Mouse (Mus musculus) hindbrain, embryonic 16.5 days (tissue): ENCODE results near the gene Rgl1. TPM values are rescaled to one million over a fixed set of nuclear protein-coding genes. Genes with fewer than 3 reads are reported as not detected.
A peak's percentile ranks its signal among the peaks of the same experiment; 100 is the strongest.

ENCODE experiments used
- ATAC-seq: fragments of 200-750 bp; cut with Nextera tagmentation; 2 replicates; pipeline ENCODE4 v1.8.0; 2017; ENCODE audit warnings: moderate TSS enrichment, moderate library complexity
- H3K27ac ChIP-seq: fragments of 300-500 bp; sonication (generic); 2 replicates; pipeline ENCODE4 v1.5.1; 2014; ENCODE audit warnings: low read depth, mild to moderate bottlenecking, control low read depth, low read length, moderate library complexity
- H3K27me3 ChIP-seq: fragments of 300-500 bp; sonication (generic); replicated peaks from 2 replicates; pipeline ENCODE4 v1.6.1; 2014; ENCODE audit warnings: low read length; ENCODE audit not compliant: control insufficient read depth, insufficient read depth
- H3K36me3 ChIP-seq: fragments of 300-500 bp; sonication (generic); 2 replicates; pipeline ENCODE4 v1.6.1; 2014; ENCODE audit warnings: mild to moderate bottlenecking, low read length, moderate library complexity, mixed read lengths; ENCODE audit not compliant: control insufficient read depth, insufficient read depth
- H3K4me1 ChIP-seq: fragments of 300-500 bp; sonication (generic); 2 replicates; pipeline ENCODE4 v1.6.1; 2014; ENCODE audit warnings: low read depth, low read length; ENCODE audit not compliant: control insufficient read depth, insufficient read depth
- H3K4me2 ChIP-seq: fragments of 300-500 bp; sonication (generic); 2 replicates; pipeline ENCODE4 v1.6.1; 2014; ENCODE audit warnings: mild to moderate bottlenecking, low read length, control low read depth, moderate library complexity
- H3K4me3 ChIP-seq: fragments of 300-500 bp; sonication (generic); 2 replicates; pipeline ENCODE4 v1.5.1; 2014; ENCODE audit warnings: mild to moderate bottlenecking, low read length, control low read depth, moderate library complexity
- H3K9ac ChIP-seq: fragments of 300-500 bp; sonication (generic); 2 replicates; pipeline ENCODE4 v1.6.1; 2014; ENCODE audit warnings: low read depth, mild to moderate bottlenecking, control low read depth, low read length, moderate library complexity
- H3K9me3 ChIP-seq: fragments of 300-500 bp; sonication (generic); 2 replicates; pipeline ENCODE4 v1.6.1; 2014; ENCODE audit warnings: mild to moderate bottlenecking, low read length, moderate library complexity; ENCODE audit not compliant: control insufficient read depth
- WGBS: fragments of 180-500 bp; shearing (Covaris S2); extraction: QIAGEN DNeasy Blood & Tissue Kit; methylation state at CpG from one replicate; pipeline ENCODE4 v1.1.7; 2014; 5-methylcytosine and 5-hydroxymethylcytosine counted together
- polyA plus RNA-seq: library from polyadenylated mRNA; unstranded; fragments of >200 nt; fragmentation: Nextera tagmentation; extraction: Ambion mirVana; gene quantifications from 2 replicates; pipeline ENCODE4 v1.2.1, GENCODE M21; 2015

The Rgl1 gene
- polyA plus RNA-seq, 1 experiment from 2014 or later: 18.4 TPM

DNA sequence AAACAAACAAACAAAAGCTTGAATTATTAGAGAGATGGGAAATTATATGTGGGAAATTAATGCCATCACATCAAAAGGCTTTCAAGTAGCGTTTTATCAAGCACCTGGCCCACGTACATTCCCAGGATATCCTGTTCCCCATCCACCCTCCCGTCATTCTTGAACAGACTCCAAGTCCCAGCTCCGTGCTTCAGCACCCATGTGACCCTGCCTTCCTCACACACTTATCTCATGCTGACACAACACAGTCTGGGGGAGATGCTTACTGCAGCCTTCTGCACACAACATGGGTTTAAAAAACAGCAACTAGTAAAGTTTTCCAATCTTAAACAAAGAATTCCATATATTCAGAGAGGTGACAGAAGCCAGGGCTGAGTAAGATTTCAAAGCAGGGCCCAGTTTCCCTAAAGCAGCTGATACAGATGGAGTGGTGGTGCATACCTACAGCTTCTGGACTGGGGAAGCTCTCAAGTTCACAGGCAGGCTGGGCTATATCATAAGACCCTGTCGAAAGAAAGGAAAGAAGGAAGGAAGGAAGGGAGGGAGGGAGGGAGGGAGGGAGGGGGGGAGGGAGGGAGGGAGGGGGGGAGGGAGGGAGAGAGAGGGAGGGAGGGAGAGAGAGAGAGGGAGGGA lies 38.4 kb downstream of the Rgl1 start:
- no peak for ATAC-seq
- 62% methylated on average over 4 of the region's 5 CpGs for WGBS
- H3K27me3 ChIP-seq: no peaks in the 10 kb centered on the region

GRCm38 (mm10) chr1:152726095-152726494 lies 40.1 kb downstream of the Rgl1 start:
- 77% methylated on average over 3 of the region's 3 CpGs for WGBS
- H3K36me3 ChIP-seq: no peaks in the 10 kb centered on the region
- ATAC-seq: no peak
- no peak overlapping the region for H3K27ac ChIP-seq
- H3K4me2 ChIP-seq: no peak overlapping the region
- H3K9ac ChIP-seq: no peak overlapping the region
- no peaks in the 10 kb centered on the region for H3K27me3 ChIP-seq
- H3K4me1 ChIP-seq: no peaks in the 10 kb centered on the region
- no peaks in the 10 kb centered on the region for H3K9me3 ChIP-seq
- H3K4me3 ChIP-seq: no peak overlapping the region

More for the DNA sequence above, 38.4 kb downstream of the Rgl1 start:
- H3K4me1 ChIP-seq: no peaks in the 10 kb centered on the region
- H3K27ac ChIP-seq: no peak overlapping the region
- no peaks in the 10 kb centered on the region for H3K9me3 ChIP-seq
- H3K4me2 ChIP-seq: no peak overlapping the region
- H3K9ac ChIP-seq: no peak overlapping the region
- H3K36me3 ChIP-seq: no peaks in the 10 kb centered on the region
- H3K4me3 ChIP-seq: no peak overlapping the region

- Histone ChIP-seq H3K27me3 (no peaks in the 10 kb centered on the region), H3K9me3 (no peaks in the 10 kb centered on the region), H3K4me1 (no peaks in the 10 kb centered on the region), H3K27ac (no peak overlapping the region), H3K36me3 (no peaks in the 10 kb centered on the region), H3K4me2 (no peak overlapping the region), H3K4me3 (no peak overlapping the region), H3K9ac (no peak overlapping the region)
- ATAC-seq: no peak
Measured at GRCm38 (mm10) chr1:152724286-152724685, 41.9 kb downstream of the Rgl1 start.

DNA sequence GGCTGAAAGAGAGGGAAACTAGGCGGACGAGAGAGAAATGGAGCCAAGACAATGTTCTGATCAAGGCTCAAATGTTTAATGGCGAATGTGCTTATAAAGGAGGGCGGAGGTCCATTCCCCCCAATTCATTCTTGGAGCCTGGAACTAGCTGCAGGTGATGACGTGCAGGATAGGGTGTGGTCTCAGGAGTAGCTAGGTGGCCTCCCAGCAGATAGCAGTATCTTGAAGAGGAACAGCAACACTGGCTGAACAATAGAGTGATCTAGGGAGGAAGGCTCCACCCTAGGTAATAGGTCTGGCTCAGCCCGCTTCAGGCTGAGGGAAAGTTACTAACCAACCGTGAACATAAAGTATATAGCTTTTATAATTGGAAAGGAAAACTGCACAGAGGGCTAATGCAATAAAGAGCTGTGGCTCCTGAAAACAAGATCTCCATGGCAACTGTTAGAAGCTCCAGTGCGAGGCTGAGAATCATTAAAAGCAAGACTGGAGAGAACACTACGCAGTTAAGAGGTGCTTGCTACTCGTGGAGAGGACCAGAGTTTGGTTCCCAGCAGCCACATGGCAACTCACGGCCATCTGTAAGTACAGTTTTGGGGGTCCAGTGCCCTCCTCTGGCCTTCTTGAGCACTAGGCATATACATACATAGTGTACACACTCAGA lies 44.5 kb downstream of the Rgl1 start:
- no peak overlapping the region for H3K9ac ChIP-seq
- no peaks in the 10 kb centered on the region for H3K36me3 ChIP-seq
- H3K4me1 ChIP-seq: no peaks in the 10 kb centered on the region
- H3K27me3 ChIP-seq: no peaks in the 10 kb centered on the region
- no peak overlapping the region for H3K4me2 ChIP-seq
- no peak overlapping the region for H3K4me3 ChIP-seq
- no peaks in the 10 kb centered on the region for H3K9me3 ChIP-seq
- ATAC-seq: peak; percentile 63
- H3K27ac ChIP-seq: no peak overlapping the region
- WGBS: 77% methylated on average over 11 of the region's 11 CpGs

DNA sequence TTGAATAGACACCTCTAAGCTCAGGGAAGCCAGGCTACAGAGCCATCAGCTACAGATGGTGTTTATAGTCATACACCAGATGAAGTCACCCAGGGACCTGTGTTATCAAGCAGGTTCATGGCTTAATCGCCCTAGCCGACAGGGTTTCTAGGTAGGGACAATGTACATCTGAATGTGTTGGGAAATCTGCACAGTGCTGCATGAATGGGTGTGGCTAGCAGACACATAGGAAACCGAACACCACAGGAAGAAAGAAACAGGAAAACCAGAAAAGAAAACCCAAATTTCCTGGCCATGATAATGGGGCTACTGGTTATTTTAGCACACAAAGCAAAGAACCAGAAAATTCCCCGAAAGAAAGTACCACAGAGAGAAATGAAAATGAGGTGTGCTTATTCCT lies 45.2 kb downstream of the Rgl1 start:
- WGBS: 88% methylated on average over 4 of the region's 4 CpGs
- H3K27me3 ChIP-seq: no peaks in the 10 kb centered on the region
- no peak overlapping the region for H3K9ac ChIP-seq
- H3K9me3 ChIP-seq: no peaks in the 10 kb centered on the region
- no peaks in the 10 kb centered on the region for H3K4me1 ChIP-seq
- H3K27ac ChIP-seq: no peak overlapping the region
- H3K4me2 ChIP-seq: no peak overlapping the region
- no peak for ATAC-seq
- H3K4me3 ChIP-seq: no peak overlapping the region
- H3K36me3 ChIP-seq: no peaks in the 10 kb centered on the region

- Histone ChIP-seq H3K4me3 (no peak overlapping the region), H3K9me3 (no peaks in the 10 kb centered on the region), H3K4me2 (no peak overlapping the region), H3K36me3 (no peaks in the 10 kb centered on the region), H3K27ac (no peak overlapping the region), H3K4me1 (no peaks in the 10 kb centered on the region), H3K27me3 (no peaks in the 10 kb centered on the region), H3K9ac (no peak overlapping the region)
- 59% methylated on average over 6 of the region's 6 CpGs for WGBS
- ATAC-seq: no peak
Measured at GRCm38 (mm10) chr1:152718200-152718599, 48.0 kb downstream of the Rgl1 start.

GRCm38 (mm10) chr1:152717329-152717728 lies 48.8 kb downstream of the Rgl1 start:
- Histone ChIP-seq H3K4me1 (no peaks in the 10 kb centered on the region), H3K27ac (no peak overlapping the region), H3K9me3 (no peaks in the 10 kb centered on the region), H3K36me3 (no peaks in the 10 kb centered on the region), H3K4me2 (no peak overlapping the region), H3K4me3 (no peak overlapping the region), H3K9ac (no peak overlapping the region), H3K27me3 (no peaks in the 10 kb centered on the region)
- ATAC-seq: no peak
- 85% methylated on average over 1 of the region's 1 CpGs for WGBS

DNA sequence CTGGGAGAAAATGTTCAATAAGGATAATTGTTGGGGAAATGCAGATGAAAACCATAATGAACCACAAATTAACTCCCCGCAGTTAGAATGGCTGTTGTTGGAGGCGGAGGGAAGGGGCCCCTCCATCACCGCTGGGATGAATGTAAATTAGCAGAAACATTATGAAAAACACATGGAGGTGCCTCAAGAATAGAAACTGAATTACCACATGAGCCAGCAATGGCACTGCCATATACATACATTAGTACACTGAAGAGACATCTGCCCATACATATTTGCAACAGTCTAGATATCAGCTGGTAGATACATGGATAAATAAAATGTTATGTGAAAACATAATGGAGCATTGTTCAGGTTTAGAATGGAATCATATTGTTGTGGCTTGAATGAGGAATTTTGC lies 51.7 kb downstream of the Rgl1 start:
- H3K4me1 ChIP-seq: no peaks in the 10 kb centered on the region
- H3K27me3 ChIP-seq: no peaks in the 10 kb centered on the region
- H3K27ac ChIP-seq: peak overlapping the region; percentile 44; the same call in 1 of the 2 replicates
- H3K9ac ChIP-seq: no peak overlapping the region
- no peaks in the 10 kb centered on the region for H3K9me3 ChIP-seq
- no peak overlapping the region for H3K4me3 ChIP-seq
- no peak overlapping the region for H3K4me2 ChIP-seq
- no peak for ATAC-seq
- WGBS: 58% methylated on average over 3 of the region's 3 CpGs
- no peaks in the 10 kb centered on the region for H3K36me3 ChIP-seq

GRCm38 (mm10) chr1:152713924-152714323 lies 52.2 kb downstream of the Rgl1 start:
- H3K9ac ChIP-seq: no peak overlapping the region
- no peaks in the 10 kb centered on the region for H3K9me3 ChIP-seq
- no peak for ATAC-seq
- H3K36me3 ChIP-seq: no peaks in the 10 kb centered on the region
- WGBS: 70% methylated on average over 4 of the region's 4 CpGs
- H3K27ac ChIP-seq: no peak overlapping the region
- no peaks in the 10 kb centered on the region for H3K4me1 ChIP-seq
- no peak overlapping the region for H3K4me3 ChIP-seq
- no peaks in the 10 kb centered on the region for H3K27me3 ChIP-seq
- no peak overlapping the region for H3K4me2 ChIP-seq
